Mouse (Mus musculus) c-Kit-negative CD71-positive TER-119-positive erythroid progenitor cells, embryonic 14.5 days (primary cell): ENCODE data around the gene Zcchc10.

Source experiments
- DNase-seq: peaks from one replicate; pipeline ENCODE4 v3.0.0-alpha.2; 2013; ENCODE audit warnings: low read depth, low spot score

The Zcchc10 gene

DNA sequence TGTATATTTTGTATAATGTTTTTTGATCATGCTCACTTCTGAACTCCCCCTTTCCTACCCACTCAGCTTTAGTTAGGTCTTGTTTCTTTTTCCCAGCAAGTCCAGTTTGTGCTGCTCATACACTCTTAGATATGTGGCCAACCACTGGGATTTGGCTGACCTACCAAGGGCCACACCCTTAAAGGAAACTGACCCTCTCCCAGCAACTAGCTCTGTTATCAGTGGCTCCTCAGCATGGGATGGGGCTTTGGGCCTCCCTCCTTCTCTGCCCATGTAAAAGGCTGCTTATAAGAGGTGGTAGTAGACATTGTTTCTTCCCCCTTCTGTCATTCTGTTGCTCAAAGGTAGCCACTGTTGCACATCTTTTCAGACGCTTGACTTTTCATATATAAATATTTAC, 54.4 kb downstream of the Zcchc10 start:
- DNase-seq = no peak
